Mouse (Mus musculus): ENCODE data around the gene Tbc1d10a. TPM values are rescaled to one million over a fixed set of nuclear protein-coding genes. Genes with fewer than 3 reads are reported as not detected.
A peak's percentile ranks its signal among the peaks of the same experiment; 100 is the strongest.

Tbc1d10a gene
- polyA plus RNA-seq, 1 experiment = 18.8 TPM

DNA sequence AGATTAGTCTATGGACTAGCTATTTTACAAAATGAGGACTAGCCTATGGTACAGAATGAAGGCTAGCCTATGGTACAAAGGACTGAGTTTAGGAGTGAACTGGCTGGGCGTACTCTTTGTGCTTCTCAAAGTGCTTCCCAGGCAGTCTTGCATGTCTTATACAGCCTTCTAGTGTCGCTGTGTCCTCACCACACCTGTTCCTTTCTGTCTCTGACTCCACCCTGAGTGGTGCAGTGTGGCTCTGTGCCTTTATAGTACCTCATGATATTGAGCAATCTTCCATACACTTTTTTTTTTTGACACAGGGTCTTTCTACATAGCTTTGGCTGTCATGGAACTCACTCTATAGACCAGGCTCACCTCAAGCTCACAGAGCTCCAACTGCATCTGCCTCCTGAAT, 44.8 kb downstream of the Tbc1d10a start:
- no peaks in the 10 kb centered on the region for H3K36me3 ChIP-seq (ENCODE audit: control insufficient read depth, insufficient read depth)
- H3K4me3 ChIP-seq = no peak overlapping the region
- no peak overlapping the region for H3ac ChIP-seq (ENCODE audit: control insufficient read depth, insufficient read length)
- TF ChIP-seq MYOD1 (IDR thresholded peaks at IDR 0.05; ENCODE audit: control insufficient read depth in 1 of 3, insufficient read length in 2 of 3, low read depth in 2 of 3) (peak in 2 of 3 experiments; percentile 55 to 80), TCF3 (IDR thresholded peaks at IDR 0.05; ENCODE audit: insufficient read length, low read depth) (no peak)
- no peaks in the 10 kb centered on the region for H3K79me2 ChIP-seq (ENCODE audit: control insufficient read depth, insufficient read depth)
- H3K27me3 ChIP-seq (ENCODE audit: control insufficient read depth, insufficient read depth, insufficient read length) = no peaks in the 10 kb centered on the region
- H3K4me2 ChIP-seq (ENCODE audit: low read depth) = no peak overlapping the region

DNA sequence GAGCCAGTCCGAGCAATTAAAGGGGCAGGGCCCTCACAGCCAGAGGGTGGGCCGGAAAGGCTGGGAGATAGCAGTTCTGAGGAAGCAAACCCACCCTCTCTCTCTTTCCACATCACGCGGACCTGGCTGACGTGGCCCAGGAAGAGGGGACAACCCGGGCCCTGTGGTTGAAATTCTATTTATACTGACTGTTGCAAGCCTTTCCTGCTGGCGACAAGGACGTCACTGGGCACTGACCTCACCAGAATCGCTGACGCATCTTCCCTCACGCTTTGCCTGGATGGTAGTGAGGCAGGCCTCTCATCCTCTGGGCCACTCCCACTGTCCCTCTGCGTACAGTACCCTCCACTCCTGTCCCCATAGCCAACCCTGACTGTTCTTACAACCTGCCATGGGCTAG, 46.1 kb downstream of the Tbc1d10a start:
- no peak overlapping the region for H3ac ChIP-seq (ENCODE audit: control insufficient read depth, insufficient read length)
- no peaks in the 10 kb centered on the region for H3K36me3 ChIP-seq (ENCODE audit: control insufficient read depth, insufficient read depth)
- no peaks in the 10 kb centered on the region for H3K79me2 ChIP-seq (ENCODE audit: control insufficient read depth, insufficient read depth)
- TF ChIP-seq POLR2AphosphoS2 (IDR thresholded peaks at IDR 0.05; ENCODE audit: insufficient read length, low read depth) = no peak
- no peak for TF ChIP-seq CEBPB (IDR thresholded peaks at IDR 0.05; ENCODE audit: insufficient read depth, poor library complexity, severe bottlenecking)
- TF ChIP-seq REST (IDR thresholded peaks at IDR 0.05; ENCODE audit: insufficient read depth, insufficient read length) = no peak
- no peak for TF ChIP-seq MYOG (IDR thresholded peaks at IDR 0.05; ENCODE audit: control insufficient read depth in 1 of 3, insufficient read depth in 1 of 3, insufficient read length in 2 of 3, low read depth in 2 of 3)
- no peak for TF ChIP-seq E2F4 (IDR thresholded peaks at IDR 0.05; ENCODE audit: insufficient read depth)
- TF ChIP-seq USF1 (IDR thresholded peaks at IDR 0.05; ENCODE audit: low read depth) = no peak
- no peak for TF ChIP-seq SRF (IDR thresholded peaks at IDR 0.05; ENCODE audit: control insufficient read depth, insufficient read length, low read depth)
- TF ChIP-seq MYOD1 (IDR thresholded peaks at IDR 0.05; ENCODE audit: control insufficient read depth in 1 of 3, insufficient read length in 2 of 3, low read depth in 2 of 3) = no peak
- no peak for TF ChIP-seq TCF3 (IDR thresholded peaks at IDR 0.05; ENCODE audit: insufficient read length, low read depth)
- H3K4me2 ChIP-seq (ENCODE audit: low read depth) = no peak overlapping the region
- no peaks in the 10 kb centered on the region for H3K27me3 ChIP-seq (ENCODE audit: control insufficient read depth, insufficient read depth, insufficient read length)
- no peak overlapping the region for H3K4me3 ChIP-seq

DNA sequence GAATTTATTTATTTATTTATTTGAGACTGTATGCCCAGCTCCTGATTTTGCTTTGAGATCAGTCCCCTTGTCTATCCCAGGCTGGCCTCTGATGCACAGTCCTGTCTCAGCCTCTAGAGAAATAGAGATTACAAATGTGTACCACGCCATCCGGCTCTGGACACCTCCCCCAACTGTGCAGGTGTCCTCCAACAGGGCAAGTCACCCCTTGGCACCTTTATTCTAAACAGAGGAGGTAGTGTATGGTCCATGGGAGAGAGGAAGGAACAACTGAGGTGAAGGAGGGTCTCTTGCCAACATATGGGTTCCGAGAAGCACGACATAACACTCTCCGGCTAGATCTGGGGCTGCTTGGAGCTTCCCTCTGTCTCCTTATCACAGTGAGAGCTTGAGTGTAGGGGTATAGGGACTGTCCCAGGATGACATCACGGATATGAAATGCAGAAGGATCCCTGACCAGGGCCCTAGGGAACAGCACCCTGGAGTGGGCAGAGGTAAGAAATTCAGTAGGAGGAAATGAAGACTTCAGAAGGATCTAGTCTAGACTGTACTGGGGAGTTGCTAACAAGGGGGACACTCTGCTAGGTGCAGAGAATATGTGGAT, 48.6 kb downstream of the Tbc1d10a start:
- Histone ChIP-seq H3K79me2 (ENCODE audit: control insufficient read depth, insufficient read depth) (no peaks in the 10 kb centered on the region), H3K4me2 (ENCODE audit: low read depth) (no peak overlapping the region), H3K4me3 (no peak overlapping the region), H3K27me3 (ENCODE audit: control insufficient read depth, insufficient read depth, insufficient read length) (peaks cover 6% of the 10 kb centered on the region), H3K36me3 (ENCODE audit: control insufficient read depth, insufficient read depth) (no peaks in the 10 kb centered on the region), H3ac (ENCODE audit: control insufficient read depth, insufficient read length) (no peak overlapping the region)
- TF ChIP-seq USF1 (IDR thresholded peaks at IDR 0.05; ENCODE audit: low read depth) = no peak
- TF ChIP-seq MAX (IDR thresholded peaks at IDR 0.05; ENCODE audit: low read depth) = no peak
- TF ChIP-seq TCF3 (IDR thresholded peaks at IDR 0.05; ENCODE audit: insufficient read length, low read depth) = no peak
- no peak for TF ChIP-seq TCF12 (IDR thresholded peaks at IDR 0.05; ENCODE audit: insufficient read depth, poor library complexity, severe bottlenecking)
- TF ChIP-seq E2F4 (IDR thresholded peaks at IDR 0.05; ENCODE audit: insufficient read depth) = no peak
- TF ChIP-seq MYOD1 (IDR thresholded peaks at IDR 0.05; ENCODE audit: control insufficient read depth in 1 of 3, insufficient read length in 2 of 3, low read depth in 2 of 3) = no peak
- no peak for TF ChIP-seq POLR2A (IDR thresholded peaks at IDR 0.05; ENCODE audit: insufficient read length, low read depth)
- TF ChIP-seq REST (IDR thresholded peaks at IDR 0.05; ENCODE audit: insufficient read depth, insufficient read length) = no peak
- TF ChIP-seq CEBPB (IDR thresholded peaks at IDR 0.05; ENCODE audit: insufficient read depth, poor library complexity, severe bottlenecking) = no peak
- no peak for TF ChIP-seq MYOG (IDR thresholded peaks at IDR 0.05; ENCODE audit: control insufficient read depth in 1 of 3, insufficient read depth in 1 of 3, insufficient read length in 2 of 3, low read depth in 2 of 3)
- TF ChIP-seq POLR2AphosphoS2 (IDR thresholded peaks at IDR 0.05; ENCODE audit: insufficient read length, low read depth) = no peak
- TF ChIP-seq SRF (IDR thresholded peaks at IDR 0.05; ENCODE audit: control insufficient read depth, insufficient read length, low read depth) = no peak

DNA sequence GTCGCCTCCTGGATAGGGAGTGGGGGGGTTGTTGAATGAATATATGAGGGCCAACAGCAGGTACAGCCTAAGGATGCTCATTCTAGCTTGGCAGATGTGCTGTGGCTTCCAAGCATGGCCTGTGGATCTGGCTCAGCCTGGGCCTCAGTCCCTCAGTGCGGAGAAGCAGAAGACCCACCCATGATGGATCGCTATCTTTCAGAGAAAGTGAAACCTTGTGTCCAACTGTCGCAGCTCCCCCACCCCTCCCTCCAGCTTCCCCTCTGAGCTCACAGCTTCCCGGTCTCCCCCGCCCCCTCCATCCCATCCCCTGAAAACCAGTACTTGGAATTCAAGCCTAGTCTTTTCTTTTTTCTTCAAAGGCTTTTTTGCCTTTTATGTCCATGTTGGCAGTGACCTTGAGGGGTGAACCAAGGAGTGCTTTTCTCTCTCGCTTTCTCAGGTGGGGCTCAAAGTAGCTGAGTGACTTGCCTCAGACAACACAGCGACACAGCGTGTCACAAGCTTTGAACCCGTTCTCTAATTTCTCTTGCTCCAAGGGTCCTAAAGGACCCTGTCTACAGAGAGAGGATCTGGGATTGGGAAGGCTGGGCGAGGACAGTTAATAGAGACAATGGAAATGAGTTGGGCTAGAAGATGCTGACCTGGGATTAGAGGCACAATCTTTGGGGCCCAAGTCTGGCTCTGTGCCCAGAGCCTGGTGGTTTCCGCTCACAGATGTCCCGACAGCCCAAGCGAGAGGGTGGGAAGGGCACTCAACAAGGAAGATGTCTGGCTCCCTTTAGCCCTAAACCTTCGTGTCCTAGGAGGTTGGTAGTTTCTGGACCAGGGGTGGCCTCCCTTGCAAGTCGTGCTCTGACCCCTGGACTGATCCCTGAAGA, 49.3 kb downstream of the Tbc1d10a start, which contains the start of gene Osm:
Gene Osm (plus strand): TSS at position 756 of the 881 bp plus-strand sequence.
- Histone ChIP-seq H3K27me3 (ENCODE audit: control insufficient read depth, insufficient read depth, insufficient read length) (peaks cover 6% of the 10 kb centered on the region), H3ac (ENCODE audit: control insufficient read depth, insufficient read length) (no peak within 1 kb of the TSS), H3K36me3 (ENCODE audit: control insufficient read depth, insufficient read depth) (no peaks in the 10 kb centered on the region), H3K79me2 (ENCODE audit: control insufficient read depth, insufficient read depth) (no peaks in the 10 kb centered on the region), H3K4me3 (no peak within 1 kb of the TSS), H3K4me2 (ENCODE audit: low read depth) (no peak within 1 kb of the TSS)
- TF ChIP-seq MAX (IDR thresholded peaks at IDR 0.05; ENCODE audit: low read depth) = no peak
- TF ChIP-seq POLR2A (IDR thresholded peaks at IDR 0.05; ENCODE audit: insufficient read length, low read depth) = no peak
- no peak for TF ChIP-seq MYOD1 (IDR thresholded peaks at IDR 0.05; ENCODE audit: control insufficient read depth in 1 of 3, insufficient read length in 2 of 3, low read depth in 2 of 3)
- TF ChIP-seq E2F4 (IDR thresholded peaks at IDR 0.05; ENCODE audit: insufficient read depth) = no peak
- no peak for TF ChIP-seq POLR2AphosphoS2 (IDR thresholded peaks at IDR 0.05; ENCODE audit: insufficient read length, low read depth)
- TF ChIP-seq CEBPB (IDR thresholded peaks at IDR 0.05; ENCODE audit: insufficient read depth, poor library complexity, severe bottlenecking) = no peak
- no peak for TF ChIP-seq USF1 (IDR thresholded peaks at IDR 0.05; ENCODE audit: low read depth)
- TF ChIP-seq REST (IDR thresholded peaks at IDR 0.05; ENCODE audit: insufficient read depth, insufficient read length) = no peak
- TF ChIP-seq MYOG (IDR thresholded peaks at IDR 0.05; ENCODE audit: control insufficient read depth in 1 of 3, insufficient read depth in 1 of 3, insufficient read length in 2 of 3, low read depth in 2 of 3) = no peak
- no peak for TF ChIP-seq TCF12 (IDR thresholded peaks at IDR 0.05; ENCODE audit: insufficient read depth, poor library complexity, severe bottlenecking)
- TF ChIP-seq SRF (IDR thresholded peaks at IDR 0.05; ENCODE audit: control insufficient read depth, insufficient read length, low read depth) = no peak
- TF ChIP-seq TCF3 (IDR thresholded peaks at IDR 0.05; ENCODE audit: insufficient read length, low read depth) = no peak

Data from myocyte (in vitro differentiated cells).